Mouse (Mus musculus): ENCODE results near the gene Cpd.

The Cpd gene

GRCm38 (mm10) chr11:76795326-76795725 lies 51.5 kb downstream of the Cpd start:
- no peak for DNase-seq (ENCODE audit: extremely low read depth, low read depth, low spot score)

GRCm38 (mm10) chr11:76791331-76791730 lies 55.5 kb downstream of the Cpd start:
- DNase-seq (ENCODE audit: extremely low read depth, low read depth, low spot score), result peak; percentile 70

- no peak for DNase-seq (ENCODE audit: extremely low read depth, low read depth, low spot score)
Observed at GRCm38 (mm10) chr11:76789252-76789651, 57.6 kb downstream of the Cpd start.

DNA sequence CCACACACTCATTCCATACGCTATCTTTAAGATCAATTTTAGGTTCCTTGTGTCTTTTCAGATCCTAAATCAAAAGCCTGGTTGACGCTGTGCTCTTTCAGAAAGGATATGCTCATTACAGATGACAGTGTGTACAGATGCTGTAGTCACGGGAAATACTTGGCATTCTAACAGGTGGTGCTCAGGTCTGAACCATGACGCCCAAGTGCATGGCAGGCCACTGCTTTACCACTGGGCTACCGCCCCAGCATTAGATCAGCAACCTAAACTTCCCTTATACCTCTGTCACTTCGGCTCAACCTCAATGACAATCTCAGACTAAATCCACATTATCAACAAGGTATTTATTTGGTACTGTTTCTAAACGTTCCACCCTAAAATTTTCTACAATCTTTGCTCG lies 71.3 kb downstream of the Cpd start:
- no peak for DNase-seq (ENCODE audit: extremely low read depth, low read depth, low spot score)

GRCm38 (mm10) chr11:76773811-76774210 lies 73.0 kb downstream of the Cpd start:
- no peak for DNase-seq (ENCODE audit: extremely low read depth, low read depth, low spot score)

- DNase-seq (ENCODE audit: extremely low read depth, low read depth, low spot score), result no peak
Observed at GRCm38 (mm10) chr11:76770566-76770965, 76.3 kb downstream of the Cpd start.

GRCm38 (mm10) chr11:76763741-76764122 lies 83.1 kb downstream of the Cpd start:
- no peak for DNase-seq (ENCODE audit: extremely low read depth, low read depth, low spot score)

DNA sequence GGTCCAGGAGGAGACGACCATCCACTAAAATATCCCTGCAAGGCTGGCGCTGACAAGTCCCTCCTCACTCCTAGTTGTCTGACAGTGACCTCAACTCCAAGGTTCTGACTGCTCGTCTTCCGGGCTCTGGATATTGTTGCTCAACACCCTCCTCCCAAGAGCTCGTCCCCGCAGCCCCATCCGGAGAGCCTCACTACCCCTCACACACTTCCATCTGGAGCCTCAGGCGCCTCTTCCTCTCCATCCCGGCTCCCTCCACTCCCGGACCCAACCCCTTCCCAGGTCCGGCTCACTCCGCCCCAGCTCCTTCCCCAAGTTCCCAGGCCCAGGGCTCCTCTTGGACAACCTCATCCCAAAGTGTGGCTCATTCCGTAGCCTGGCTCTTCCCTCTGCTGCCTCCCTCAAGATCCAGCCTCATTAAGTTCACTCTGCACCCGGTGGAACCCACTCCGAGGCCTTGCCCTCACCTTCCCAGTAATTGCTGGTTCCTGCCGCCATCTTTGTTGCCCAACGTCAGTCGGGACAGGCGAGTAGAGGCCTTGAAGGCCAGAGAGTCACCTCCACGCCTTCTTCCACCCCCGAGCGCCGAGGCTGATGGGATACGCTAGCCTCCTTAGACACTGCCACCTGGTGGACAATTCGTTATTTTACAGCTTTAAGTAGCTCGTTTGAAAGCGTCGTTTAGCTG lies 83.6 kb downstream of the Cpd start, which contains the start of gene Gosr1:
Gene Gosr1, minus strand, starts transcription at position 527 of the 688 bp plus-strand sequence.
- peak; percentile 66 for DNase-seq (ENCODE audit: extremely low read depth, low read depth, low spot score)

DNA sequence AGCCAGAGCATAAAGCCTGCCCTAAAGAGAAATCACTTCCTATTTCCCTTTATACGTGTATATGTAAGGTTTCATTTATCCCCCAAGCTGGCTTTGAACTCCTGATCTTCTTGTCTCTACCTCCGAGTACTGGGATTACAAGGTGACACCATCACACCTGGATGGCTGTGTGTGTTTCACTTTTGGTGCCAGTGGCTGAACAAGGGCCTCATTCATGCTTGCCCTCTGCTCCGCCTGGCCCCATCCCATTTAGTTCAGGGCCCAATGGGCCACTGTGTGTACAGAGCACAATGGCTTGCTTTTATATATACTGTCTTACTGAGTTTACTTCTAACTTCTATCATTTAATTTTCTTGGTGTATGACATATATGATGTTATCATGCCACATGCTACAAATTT lies 94.5 kb downstream of the Cpd start:
- DNase-seq (ENCODE audit: extremely low read depth, low read depth, low spot score), result no peak

DNA sequence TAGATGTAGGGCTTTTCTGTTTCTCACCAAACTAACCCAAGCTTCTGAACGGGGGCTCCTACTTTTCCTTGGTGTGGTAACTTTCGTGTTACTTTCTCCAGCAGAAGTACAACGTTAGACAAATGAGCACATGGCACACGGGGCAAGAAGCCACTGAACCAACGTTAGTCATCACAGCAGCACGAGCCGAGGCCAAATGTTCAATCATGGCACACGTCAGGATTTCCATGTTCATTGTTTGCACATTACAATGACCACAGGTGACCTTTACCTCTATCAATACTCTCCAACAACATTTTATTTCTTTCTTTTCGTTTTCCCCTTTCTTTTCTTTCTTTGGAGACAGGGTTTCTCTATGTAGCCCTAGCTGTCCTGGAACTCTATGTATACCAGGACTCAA lies 98.0 kb downstream of the Cpd start:
- no peak for DNase-seq (ENCODE audit: extremely low read depth, low read depth, low spot score)

GRCm38 (mm10) chr11:76745921-76746320 lies 100.9 kb downstream of the Cpd start:
- DNase-seq (ENCODE audit: extremely low read depth, low read depth, low spot score), result no peak

- no peak for DNase-seq (ENCODE audit: extremely low read depth, low read depth, low spot score)
Observed at GRCm38 (mm10) chr11:76744550-76744949, 102.3 kb downstream of the Cpd start.

GRCm38 (mm10) chr11:76742511-76742910 lies 104.3 kb downstream of the Cpd start:
- no peak for DNase-seq (ENCODE audit: extremely low read depth, low read depth, low spot score)

DNA sequence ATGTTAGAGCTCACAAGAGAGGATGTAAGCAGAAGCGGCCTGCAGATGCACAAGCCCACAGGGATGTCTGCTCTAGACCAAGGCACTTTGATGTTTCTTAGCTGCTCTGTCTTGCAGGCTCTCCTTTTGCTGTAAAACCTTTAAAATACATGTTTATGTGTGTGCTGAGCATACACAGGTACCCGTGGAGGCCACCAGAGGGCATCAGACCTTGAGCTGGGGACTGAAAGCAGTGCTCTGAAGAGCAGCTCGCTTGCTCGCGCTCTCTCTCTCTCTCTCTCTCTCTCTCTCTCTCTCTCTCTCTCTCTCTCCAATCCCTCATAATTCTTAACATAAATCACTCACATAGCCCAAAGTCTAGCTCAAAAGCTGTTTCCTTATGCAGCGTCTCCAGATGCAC lies 107.7 kb downstream of the Cpd start:
- no peak for DNase-seq (ENCODE audit: extremely low read depth, low read depth, low spot score)

DNA sequence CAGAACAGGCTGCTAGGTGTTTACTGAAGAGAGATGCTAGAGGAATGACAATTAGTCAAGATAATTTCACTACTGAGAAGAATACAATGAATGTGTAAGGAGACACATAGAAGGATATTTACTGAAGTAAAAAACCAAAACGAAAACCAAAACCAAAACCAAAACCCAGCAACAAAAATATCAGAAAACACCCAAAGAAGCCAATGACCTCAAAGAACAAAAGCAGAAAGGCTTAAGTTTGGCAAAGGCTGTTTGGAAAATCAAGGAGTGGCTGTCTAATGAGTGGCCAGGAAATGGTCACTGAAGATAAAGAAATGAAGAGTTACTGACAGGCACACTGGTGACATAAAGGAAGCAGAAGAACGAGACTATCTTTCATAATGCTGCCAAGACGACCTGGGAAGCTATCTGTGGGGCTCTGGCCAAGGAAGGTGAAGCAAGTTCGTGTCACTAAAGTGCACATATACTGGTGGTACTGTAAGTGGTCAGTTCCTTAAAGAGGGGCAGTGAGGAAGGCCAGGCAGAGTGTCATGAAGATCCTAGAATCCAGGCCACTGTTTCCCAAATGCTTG lies 111.0 kb downstream of the Cpd start:
- DNase-seq (ENCODE audit: extremely low read depth, low read depth, low spot score), result no peak

DNA sequence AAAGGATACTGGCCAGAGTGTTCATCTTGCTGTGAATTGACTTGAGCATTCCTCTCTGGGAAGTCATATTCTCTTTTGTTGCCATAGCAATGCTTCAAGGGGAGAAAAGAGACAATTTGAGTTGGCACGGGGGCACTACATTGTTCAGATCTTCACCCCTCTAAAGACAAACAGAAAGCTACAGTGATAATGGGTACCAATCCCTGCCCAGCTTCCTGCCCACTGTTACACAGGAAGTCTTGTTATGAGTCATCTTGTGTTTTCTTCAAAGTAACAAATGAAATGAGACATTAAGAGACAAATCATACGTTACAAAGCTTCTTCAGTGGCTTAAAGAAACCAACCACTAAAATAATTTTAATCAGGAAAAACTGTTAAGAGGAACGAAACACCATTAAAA lies 112.3 kb downstream of the Cpd start:
- DNase-seq (ENCODE audit: extremely low read depth, low read depth, low spot score), result no peak

GRCm38 (mm10) chr11:76730650-76731049 lies 116.2 kb downstream of the Cpd start:
- DNase-seq (ENCODE audit: extremely low read depth, low read depth, low spot score), result no peak

All from fat pad, adult 2 months (tissue).